Mouse (Mus musculus): ENCODE measurements around the gene Hspb8.

GRCm38 (mm10) chr5:116360751-116361150 lies 61.9 kb downstream of the Hspb8 start:
- TF ChIP-seq CTCF (IDR thresholded peaks at IDR 0.05; ENCODE audit: extremely low read depth, insufficient read length, insufficient replicate concordance, low read depth, low read length) = no peak
- no peak for TF ChIP-seq POLR2A (IDR thresholded peaks at IDR 0.05; ENCODE audit: low read depth, low read length)

All from small intestine, adult 2 months (tissue).